ENCODE assay signal across 16 mouse cellular contexts in the genomic region with DNA sequence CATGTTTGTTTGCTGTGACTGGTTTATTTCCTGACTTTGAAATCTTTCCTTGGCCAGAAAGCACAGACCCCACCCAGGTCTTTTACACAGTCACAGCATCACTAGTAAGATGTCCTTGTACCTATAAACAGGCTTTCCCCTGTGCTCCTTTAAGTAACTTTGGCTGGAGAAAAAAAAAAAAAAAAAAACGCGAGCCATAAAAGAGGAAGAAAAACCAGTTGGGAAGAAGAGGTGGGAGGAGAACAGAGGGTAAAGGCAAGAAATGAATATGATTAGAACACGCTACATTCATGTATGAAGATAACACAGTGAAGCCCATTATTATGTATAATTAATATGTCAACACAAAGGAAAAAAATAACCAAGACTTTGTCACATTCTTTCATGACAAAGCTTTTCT. TPM values are rescaled to one million over a fixed set of nuclear protein-coding genes. Genes with fewer than 3 reads are reported as not detected.
"Had no signal": no experiment of that assay in that cellular context is flagged by ENCODE, and none has a peak within 500 bp of the region (broad histone marks: within the 10 kb centered on the region; RNA-seq: fewer than 3 reads in every experiment).

No protein-coding gene starts in this region.

- H3K9me3 ChIP-seq: stomach, embryonic 15.5 days had no signal

- H3K36me3 ChIP-seq: stomach, embryonic 15.5 days had no signal

- H3K27ac ChIP-seq: midbrain, embryonic 12.5 days; neural tube, embryonic 12.5 days; stomach, embryonic 15.5 days; stomach, postnatal 0 days had no signal

- DNase-seq: lung, adult 18-20 months; lung, postnatal 4 days; midbrain, embryonic 14.5 days; right cerebral cortex, postnatal 14 days; thymus, adult 2 months; thymus, postnatal 25 days; thymus, postnatal 4 days had no signal

- H3K9ac ChIP-seq: lung, embryonic 14.5 days; midbrain, embryonic 12.5 days; neural tube, embryonic 12.5 days; stomach, embryonic 15.5 days had no signal

- H3K4me3 ChIP-seq: megakaryocyte, embryonic 14.5 days; midbrain, embryonic 12.5 days; neural tube, embryonic 12.5 days; stomach, embryonic 15.5 days had no signal

- H3K27me3 ChIP-seq: midbrain, embryonic 12.5 days; neural tube, embryonic 12.5 days; stomach, embryonic 15.5 days had no signal

- H3K4me1 ChIP-seq: megakaryocyte, embryonic 14.5 days; neural tube, embryonic 12.5 days; stomach, embryonic 15.5 days had no signal

- H3K4me2 ChIP-seq: lung, embryonic 14.5 days; midbrain, embryonic 12.5 days; neural tube, embryonic 12.5 days; stomach, embryonic 15.5 days had no signal

RNA-seq across cellular contexts. Expression of gene Hgd, which starts 4.6 kb away (rescaled TPM):
- total RNA-seq: monocyte, adult 5-6 weeks; neutrophil, adult 5-6 weeks had no signal
- polyA plus RNA-seq: midbrain, embryonic 12.5 days; neural tube, embryonic 12.5 days; neural tube, embryonic 14.5 days had no signal
